Mouse (Mus musculus) embryo, embryonic 10.5 days (tissue): ENCODE measurements around the gene Mob2.
A peak's percentile ranks its signal among the peaks of the same experiment; 100 is the strongest.

Experiments
- DNase-seq: peaks from one replicate; pipeline ENCODE4 v3.0.0-alpha.2; 2015; ENCODE audit warnings: low spot score

Mob2 gene

DNA sequence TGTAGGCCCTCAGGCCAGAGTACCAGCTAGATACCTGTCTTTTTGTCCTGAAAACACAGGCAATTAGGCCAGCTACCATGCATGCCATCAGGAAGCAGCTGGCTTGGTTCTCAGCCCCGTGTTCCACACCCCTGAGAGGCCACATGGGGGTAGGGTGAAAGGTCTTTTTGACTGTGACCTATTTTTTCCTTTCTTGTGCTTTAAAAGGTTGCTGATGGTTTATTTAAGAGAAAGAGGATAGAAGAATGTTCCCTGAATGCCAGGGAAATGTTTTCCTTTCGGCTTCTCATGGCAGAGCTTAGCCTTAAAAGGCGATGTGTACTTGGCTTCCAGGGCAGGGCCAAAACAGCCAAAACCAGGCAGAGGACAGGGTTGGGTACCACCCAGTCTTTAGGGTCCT lies 40.0 kb downstream of the Mob2 start:
- DNase-seq, result no peak

DNA sequence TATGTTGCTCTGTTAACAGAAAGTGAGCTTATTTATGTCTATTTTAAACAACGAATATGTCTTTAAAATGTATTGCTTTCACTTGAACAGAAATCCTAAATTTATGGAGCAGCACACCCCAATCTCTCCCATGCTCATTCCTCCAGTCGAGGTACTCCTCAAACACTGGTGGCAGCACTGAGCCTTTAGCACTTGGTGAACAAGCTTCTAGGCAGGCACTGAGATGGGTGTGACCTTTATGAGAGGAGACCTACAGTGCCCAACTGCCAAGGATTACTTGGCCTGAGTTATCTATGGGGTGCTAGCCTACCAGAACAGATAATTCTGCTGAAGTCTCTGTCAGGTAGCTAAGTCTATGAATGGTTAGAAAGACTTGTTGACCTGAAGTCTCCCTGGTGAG lies 41.2 kb downstream of the Mob2 start:
- DNase-seq, result peak; percentile 7

DNA sequence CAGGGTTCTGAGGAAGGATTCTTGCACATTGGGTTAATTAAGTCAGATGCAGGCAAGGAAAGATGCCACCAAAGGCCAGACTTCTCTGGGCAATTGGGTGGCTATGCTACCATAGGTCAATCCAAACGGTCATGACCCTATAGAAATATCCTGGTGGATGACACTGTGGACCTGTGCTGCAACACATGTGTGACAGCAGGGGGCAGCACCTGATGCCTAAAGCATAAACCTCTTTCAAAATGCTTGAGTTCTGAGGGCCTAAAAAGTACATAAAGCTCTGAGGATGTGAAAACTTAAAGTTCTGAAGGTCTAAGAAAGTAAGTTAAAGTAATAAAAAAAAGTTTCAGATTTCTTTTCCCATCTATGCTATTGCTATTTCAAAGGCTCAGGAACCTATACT lies 44.3 kb downstream of the Mob2 start:
- DNase-seq, result peak; percentile 64

DNA sequence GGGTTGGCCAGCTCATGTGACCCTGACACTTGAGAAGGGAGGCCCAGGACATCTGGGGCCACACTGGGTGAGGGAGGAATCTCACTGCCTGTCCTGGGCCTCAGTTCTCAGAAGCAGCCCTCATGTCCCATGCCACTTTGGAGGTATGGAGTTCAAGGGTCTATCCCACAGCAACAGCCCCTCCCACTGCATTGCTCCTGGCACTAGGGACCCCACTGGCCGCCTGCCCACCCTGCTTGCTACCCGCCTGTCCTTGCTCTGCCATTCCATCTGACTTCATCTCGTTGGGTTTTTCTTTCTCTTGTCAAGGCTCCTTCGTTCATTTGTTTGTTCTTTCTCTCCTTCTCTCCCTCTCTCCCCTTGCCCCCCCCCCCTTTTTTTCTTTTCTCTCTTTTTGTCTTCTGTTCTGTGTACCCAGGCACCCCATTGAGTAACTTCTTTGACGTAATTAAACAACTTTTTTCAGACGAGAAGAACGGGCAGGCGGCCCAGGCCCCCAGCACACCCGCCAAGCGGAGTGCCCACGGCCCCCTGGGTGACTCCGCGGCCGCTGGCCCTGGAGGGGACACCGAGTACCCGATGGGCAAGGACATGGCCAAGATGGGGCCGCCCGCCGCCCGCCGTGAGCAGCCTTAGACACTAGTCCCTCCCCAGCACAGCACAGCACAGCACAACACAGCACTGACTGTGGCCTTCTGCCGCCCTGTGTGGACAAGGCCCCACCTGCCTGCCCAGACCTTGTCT lies 59.1 kb downstream of the Mob2 start:
- no peak for DNase-seq

DNA sequence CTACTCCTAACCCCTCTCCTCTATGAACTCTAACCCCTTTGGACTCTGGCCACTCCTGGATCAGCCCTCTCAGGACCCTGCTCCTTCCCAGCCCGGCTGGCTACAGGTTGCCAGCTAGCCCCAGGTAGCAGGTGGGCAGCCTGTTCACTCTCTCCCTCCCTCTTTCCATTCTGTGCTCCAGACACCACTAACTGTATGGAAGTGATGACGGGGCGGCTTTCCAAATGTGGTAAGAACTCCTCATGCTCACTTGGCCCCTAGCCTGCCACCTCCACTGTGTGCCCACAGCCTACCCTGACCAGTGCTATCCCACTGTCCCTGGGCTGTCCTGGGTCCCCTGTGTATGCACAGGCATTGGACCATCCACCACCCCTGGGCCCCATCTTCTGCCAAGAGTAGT lies 60.2 kb downstream of the Mob2 start:
- no peak for DNase-seq

DNA sequence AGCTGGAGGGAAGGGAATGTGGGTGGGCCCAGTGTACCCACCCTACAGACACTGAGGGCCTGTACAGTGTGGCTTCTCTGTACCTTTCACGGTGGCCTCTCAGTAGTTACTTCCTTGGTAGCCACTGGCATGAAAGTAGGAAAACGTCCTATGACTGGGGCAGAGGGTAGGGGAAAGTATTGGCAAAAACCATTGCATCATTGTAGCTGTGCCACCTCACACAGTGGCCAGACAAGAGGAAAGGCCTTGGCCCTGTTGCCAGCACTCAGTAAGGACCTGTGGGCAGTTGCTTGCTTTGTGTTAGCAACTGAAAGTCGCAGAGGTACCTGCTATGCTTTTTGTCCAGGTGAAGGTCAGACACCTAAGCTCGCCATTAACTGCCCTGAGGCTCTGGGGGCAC lies 66.7 kb downstream of the Mob2 start:
- DNase-seq, result no peak

DNA sequence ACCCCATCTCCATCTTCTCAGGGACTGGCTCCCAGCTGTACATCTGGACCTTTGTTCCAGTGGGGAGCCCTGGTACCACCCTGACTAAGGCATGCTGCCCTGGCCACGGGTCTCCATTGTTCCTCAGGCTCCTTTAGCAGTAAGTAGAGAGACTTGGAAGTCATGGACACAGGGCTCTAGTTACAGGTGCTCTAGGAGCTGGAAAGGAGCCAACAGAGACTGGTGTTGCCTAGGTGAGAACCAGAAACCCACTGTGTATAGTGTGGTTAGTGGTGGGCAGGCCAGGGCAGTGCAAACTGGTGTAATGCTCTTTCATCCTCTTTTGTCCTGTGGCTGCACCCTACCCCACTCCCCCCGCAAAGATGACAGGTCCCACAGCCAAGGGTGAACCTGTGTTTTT lies 69.7 kb downstream of the Mob2 start:
- no peak for DNase-seq

DNA sequence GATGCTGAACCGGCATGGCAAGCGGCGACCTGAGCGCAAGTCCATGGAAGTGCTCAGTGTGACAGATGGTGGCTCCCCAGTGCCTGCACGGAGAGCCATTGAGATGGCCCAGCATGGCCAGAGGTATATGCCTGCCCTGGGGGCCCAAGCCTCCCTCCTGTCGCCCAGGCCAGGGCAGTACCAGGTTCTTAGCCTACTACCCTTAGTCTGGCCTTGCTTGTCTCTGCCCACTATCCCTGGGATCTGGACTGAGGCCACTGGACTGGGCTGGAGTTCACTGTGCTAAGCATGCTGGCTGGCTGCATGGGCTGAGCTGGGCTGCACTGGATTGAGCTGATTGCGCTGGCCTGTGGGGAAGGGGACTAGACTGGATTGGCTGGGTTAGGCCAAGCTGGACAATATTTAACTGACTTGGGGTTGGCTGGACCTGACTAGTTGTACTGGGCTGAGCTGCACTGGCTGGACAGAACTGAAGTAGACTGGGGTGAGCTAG lies 72.5 kb downstream of the Mob2 start:
- DNase-seq, result no peak

DNA sequence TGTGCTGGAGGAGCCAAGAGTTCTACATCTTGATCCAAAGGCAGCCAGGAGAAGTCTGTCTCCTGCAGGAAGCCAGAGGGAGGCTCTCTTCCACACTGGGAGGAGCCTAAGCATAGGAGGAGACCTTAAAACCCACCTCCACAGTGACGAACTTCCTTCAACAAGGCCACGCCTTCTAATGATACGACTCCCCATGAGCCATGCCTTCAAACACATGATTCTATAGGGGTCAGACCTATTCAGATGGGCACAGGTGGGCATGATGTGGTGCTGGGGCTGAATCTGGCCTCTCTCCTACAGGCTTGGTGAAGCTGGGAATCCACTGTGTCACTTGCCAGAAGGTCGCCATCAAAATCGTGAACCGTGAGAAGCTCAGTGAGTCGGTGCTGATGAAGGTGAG lies 79.6 kb downstream of the Mob2 start:
- DNase-seq, result no peak

DNA sequence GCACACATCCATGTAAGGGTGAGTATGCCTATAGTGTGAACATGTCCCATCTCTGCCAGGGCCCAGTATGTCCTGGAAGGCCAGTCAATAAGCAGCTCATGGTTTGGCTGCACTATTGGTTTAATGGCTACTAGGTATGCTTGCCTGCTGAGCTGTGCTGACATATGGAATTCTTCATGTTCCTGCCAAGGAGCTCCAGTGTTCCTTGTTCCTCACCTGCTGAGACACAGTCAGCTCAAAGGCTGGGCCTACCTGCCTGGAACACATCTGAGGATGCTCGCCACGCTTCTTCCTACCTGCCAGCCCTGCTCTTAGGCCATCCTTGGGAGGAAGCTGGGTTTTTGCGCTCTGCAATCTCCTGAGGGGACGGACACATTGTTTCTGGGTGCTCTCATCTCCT lies 81.6 kb downstream of the Mob2 start:
- no peak for DNase-seq

DNA sequence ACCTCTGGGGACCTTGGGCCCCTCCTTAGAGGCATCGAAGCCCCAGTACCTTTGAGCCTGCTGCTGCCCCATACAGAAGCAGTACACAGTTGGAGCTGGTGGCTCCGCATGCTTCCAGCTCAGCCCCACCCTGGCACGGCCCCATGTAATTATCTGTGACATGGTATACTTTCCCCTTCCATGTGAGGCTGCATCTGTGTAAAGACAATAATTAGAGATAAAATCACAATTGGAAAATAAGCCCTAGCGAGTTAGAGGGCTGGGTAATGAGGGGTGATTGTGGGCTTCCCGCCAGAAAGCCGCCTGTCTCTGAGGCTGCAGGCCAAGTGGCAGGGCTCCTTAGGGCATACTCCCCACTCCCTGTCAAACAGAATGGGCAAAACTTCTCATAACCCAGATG lies 82.9 kb downstream of the Mob2 start:
- no peak for DNase-seq

DNA sequence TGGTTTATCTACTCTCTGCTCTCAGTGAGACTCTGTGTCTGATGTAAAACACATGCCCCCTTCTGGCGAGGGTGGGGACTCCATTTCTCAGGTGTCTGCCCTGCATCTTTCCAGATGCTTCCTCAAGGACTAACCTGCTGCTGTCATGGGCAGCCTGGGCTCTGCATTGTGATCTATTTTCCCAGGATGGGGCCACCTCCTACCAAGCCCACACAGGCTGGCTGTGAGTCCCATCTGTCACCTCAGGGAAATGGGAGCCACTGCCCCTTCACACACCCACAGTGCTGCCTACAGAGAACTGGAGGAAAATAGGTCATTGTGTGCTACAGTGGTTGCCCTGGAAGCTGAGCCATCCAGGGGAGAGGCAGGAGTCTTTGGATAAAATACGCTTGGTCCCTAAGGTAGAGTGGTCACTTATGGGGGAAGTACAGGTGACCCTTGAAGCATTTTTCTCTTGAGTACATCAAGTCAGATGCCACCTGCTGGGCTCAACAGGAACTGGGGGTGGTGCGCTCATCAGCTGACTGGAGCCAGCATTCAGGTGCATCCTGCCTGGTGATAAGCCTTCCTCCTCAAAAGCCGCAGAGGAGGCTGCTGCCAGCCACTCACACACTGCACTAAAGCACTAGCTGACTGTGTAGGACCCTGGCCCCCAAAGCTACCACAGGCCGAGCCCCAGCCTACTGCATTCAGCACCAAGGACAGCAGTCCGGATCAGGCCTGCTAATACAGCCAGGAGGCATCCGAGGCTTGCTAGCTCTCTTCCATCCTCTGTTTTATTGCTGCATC lies 87.8 kb downstream of the Mob2 start:
- DNase-seq, result peak; percentile 74

DNA sequence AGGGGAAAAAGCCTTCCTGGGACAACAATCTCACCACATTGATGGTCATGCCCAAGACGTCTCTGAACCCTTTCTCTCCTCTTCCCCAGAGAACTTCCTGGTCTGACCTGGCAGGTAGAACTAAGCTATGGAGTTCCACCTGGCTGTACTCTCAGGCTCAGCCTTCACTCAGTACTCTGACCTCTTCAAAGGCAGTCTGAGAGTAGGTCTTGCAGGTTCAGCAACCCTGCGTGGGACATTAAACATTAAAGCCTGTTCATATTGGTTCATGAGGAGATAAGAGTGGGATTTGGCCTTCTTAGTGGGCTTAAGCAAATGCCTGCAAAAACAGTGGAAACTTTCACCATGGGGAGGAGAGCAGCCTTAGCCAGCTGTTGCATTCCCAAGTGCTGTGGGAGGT lies 94.6 kb downstream of the Mob2 start:
- no peak for DNase-seq

DNA sequence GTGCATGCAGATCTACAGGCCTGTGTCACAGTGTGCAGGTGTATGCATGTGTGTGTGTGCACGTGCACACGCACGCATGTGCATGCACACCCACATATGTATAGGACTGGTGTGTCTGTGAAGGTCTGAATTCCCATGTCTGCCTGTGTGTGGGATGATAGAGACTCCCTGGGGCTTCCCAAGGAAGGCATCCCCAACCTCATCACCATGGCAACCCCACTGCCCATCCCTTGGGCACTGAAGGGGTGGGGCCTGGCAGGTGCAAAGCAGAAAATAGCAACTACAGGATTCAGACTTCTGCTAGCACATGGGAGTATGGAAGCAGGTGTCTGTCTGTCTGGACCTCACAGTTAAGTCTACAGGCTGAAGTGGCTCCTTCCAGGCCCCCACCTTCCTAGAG lies 98.3 kb downstream of the Mob2 start:
- DNase-seq, result no peak

DNA sequence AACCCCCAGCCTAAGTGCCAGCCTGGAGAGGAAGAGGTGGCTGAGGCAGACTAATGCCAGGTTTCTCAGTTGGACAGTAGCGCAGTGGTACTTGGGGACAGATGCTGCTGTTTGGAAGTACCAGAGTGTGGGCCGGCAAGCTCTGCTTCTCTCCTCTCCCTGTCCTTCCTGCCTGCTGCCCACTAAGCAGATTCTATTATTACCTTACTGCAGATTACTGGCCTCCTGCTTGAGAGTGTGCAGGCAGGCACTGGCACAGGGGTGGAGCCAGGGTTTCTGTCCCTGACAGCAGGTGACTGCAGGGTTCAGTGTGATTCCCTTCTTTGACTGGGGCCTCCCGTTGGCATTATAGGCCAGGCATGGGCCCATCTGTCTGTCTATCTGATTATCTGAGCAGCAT lies 99.4 kb downstream of the Mob2 start:
- DNase-seq, result no peak

DNA sequence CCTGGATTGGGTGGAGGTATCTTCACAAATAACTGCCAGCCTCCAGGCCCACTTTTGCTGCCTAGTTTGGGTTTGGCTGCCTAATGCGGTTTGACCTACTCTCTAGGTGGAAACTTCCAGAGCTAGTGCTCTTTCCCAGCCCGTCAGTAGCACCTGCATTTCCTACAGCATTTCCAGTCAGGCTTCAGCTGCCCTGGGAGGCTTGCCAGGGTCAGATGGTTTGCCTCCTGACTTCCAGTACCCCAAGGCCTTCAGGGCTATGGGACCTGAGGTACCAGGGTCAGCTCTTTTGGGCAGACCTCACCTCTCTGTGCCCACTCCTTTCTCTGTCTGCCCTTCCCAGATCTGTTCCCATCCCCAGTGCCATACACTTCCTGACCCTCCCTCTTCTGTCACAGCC lies 99.9 kb downstream of the Mob2 start:
- no peak for DNase-seq

DNA sequence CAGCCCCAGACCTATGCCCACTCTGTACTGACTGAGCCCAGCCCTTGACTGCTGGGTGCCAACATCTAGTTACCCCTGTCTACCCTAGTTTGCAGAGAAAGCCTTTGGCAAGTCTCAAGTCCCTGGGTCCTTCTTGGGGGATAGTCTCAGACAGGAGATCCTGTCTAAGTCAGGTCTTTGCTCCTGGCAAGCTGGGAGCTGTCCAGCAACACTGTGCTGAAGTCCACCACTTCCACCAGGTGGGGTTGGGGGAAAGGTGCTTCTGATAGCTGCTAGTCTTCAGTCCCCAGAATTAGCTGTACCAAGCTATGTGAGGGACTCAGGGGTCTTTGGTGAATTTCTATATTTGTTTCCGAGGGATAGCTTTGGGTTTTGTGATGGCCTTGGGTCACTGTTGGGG lies 101.7 kb downstream of the Mob2 start:
- peak; percentile 45 for DNase-seq
